Mouse (Mus musculus): ENCODE results near the gene Pcca. TPM values are rescaled to one million over a fixed set of nuclear protein-coding genes. Genes with fewer than 3 reads are reported as not detected.
"Not testable (repeated sequence)": the region's sequence is repeated elsewhere in the genome, so short reads cannot be mapped to it uniquely, and the experiment has no call there.

The Pcca gene
- total RNA-seq, 4 experiments from 2014 or later: 39.4 to 45.6 (median 43.6) TPM

DNA sequence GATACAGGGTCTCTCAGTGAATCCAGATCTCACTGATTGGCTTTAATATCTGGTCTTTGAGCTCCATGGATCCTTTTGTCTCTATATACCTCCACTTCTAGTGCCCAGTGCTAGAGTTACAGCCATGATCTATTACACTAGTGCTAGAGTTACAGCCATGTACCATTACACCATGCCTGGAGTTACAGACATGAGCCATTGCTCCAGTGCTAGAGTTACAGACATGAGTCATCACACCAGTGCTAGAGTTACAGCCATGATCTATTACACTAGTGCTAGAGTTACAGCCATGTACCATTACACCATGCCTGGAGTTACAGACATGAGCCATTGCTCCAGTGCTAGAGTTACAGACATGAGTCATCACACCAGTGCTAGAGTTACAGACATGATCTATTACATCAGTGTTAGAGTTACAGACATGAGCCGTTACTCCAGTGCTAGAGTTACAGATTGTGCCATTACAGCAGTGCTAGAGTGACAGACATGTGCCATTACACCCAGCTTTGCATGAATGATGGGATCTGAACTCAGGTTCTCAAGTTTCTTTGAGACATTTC is 26.8 kb downstream of the Pcca start:
- not testable (repeated sequence) for DNase-seq (ENCODE audit: low spot score in 2 of 2)

DNA sequence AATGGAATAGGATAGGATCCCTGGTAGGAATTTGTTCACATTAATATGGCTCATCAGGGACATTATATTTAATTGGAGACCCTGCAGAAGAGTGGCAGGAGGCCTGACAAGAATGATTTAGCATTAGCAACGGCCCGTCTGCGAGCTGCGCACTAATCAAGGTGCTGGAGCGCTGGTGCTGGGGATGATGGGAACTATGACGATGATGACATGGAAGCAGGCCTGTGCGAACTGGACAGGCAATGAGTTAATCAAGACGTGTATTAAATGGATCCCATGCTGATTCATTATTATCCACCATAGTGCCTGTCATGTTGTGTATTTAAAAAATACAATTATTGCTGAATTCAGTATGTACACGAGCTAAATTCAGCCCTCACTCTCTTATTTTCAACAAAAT is 36.7 kb downstream of the Pcca start:
- DNase-seq (ENCODE audit: low spot score in 2 of 2): no peak

DNA sequence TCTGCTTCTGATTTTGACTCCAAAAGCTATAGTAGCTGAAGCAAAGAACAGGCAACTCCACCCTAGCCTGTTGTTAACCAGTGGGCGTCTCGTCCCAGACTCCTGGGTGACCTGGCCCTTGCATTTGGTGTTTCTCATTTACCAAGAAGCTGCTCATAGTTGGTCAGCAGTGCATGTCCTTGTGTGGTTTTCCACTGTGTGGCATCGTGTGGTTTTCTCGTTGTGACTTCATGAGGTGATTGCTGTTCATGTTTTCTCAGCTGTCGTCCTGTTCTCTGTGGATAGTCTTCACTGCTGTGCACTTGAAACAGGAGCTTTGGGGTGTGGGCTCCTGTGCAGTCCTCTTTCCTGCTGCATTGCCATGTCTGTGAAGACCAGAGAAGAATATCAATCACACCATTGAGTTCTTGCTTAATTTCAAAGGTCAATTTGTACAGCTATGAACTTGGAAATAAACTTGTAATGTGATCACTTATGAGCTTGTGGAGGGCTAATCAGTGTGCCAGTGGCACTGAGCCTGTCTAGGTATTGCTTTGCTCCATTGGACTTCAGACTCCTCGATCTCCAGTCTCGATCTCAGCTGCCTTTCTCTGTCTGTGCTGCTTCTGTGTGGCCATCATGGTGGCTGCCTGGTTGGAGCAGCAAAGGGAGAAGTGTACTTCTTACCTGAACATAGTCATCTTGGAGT is 40.1 kb downstream of the Pcca start:
- no peak for DNase-seq (ENCODE audit: low spot score in 2 of 2)

DNA sequence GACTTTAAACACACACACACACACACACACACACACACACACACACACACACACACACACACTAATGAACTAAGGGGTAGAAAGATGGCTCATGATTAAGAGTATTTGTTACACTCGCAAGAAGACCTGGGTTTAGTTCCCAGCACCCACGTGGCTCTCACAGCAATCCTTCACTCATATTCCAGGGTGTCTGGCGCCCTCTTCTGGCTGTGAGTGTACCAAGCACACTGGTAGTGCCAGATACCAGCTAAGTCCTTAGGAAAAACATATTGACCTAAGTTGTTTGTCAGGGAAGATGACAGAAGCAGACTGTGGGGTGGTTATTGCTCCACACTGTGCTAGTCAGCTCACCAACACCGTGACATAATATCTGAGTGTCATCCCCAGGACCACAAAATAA is 43.7 kb downstream of the Pcca start:
- no peak for DNase-seq (ENCODE audit: low spot score in 2 of 2)

DNA sequence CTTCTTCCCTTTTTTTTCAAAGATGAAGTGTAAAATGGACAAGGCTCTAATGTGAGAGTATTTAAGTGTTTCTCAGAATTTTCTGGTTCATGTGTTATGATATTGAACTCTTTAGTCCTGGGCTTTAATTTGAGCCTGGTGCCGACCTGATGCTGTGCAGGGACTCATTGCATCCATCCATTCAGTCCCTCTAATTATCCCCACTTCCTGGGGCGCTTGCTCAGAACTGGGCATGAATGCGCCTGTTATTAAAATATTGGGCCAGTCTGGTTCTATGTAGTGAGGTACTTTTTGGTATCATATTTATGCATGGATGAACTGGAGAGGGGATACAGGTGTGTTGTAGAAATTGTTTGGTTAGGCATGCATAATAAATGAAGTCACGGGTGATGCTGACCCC is 47.9 kb downstream of the Pcca start:
- no peak for DNase-seq (ENCODE audit: low spot score in 2 of 2)

DNA sequence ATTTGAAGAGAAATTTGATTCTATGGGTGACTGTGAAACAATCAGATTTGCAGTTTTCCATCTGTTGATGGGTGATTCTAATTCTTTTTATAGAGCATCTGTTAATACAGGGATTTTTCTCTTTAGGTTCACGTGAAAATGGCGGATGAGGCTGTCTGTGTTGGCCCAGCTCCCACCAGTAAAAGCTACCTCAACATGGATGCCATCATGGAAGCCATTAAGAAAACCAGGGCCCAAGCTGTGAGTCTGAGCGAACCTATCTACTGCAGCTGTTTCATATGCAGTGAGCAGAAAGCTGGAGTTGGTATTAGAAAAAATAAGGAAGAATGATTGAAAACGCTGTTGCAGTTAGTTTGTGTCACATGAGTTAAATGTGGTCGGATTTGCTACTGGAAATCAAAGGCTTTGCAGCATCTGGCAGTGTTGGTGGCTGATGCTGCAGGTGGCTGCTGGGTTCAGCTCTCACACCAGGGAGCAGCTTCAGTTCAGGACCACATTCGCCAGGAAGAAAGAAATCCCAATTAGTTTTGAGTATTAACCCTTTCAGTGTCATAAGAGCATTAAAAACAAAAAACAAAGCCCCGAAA is 48.5 kb downstream of the Pcca start:
- DNase-seq (ENCODE audit: low spot score in 2 of 2): no peak

DNA sequence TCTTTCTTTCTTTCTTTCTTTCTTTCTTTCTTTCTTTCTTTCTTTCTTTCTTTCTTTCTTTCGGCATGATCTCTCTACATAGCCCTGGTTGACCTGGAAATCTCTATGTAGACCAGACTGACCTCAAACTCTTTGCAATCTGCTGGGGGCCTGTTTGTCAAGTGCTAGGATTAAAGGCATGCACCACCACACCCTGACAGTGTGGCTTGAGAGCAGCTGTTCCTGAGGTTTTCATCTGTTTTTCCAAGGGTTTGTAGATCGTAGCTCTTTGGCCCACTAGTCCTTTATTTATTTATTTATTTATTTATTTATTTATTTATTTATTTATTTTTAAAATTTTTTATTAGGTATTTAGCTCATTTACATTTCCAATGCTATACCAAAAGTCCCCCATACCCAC is 50.0 kb downstream of the Pcca start:
- DNase-seq (ENCODE audit: low spot score in 2 of 2): not testable (repeated sequence)

DNA sequence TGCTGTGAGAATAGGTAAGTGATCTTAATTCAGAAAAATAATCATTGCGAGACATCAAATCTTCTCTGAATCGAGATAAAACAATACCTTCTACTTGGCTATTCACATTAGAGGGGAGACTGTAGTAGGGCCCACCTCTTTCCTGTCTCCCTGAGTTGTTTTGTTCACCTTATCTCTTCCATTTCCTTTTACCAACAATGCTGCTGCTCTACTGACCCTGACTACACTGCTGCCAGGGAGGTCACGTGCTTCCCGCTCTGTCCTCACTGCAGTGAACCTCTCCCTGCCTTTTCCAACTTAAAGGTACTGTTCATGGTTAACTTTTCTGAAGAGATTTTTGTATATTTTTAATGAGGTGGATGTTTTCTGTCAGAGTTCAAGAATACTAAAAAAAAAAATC is 52.8 kb downstream of the Pcca start:
- DNase-seq (ENCODE audit: low spot score in 2 of 2): no peak

DNA sequence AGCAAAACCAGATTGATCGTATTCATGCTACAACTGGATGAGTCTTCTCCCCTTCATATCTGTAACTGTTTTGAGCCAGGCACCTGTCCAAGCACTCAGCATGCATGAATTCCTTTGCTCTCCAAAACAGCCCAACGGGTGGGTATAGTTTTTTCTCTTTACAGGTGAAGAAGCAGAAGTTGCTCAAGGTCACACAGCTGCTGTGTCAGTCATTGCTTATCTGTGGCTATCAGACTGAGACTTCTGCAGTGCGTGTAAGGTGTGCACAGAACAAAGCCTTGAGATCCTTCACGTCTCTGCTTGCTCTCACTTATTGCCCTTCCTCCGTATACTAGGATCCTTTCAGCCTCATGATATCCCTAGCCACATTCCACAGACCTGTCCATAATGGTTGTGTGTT is 63.4 kb downstream of the Pcca start:
- DNase-seq (ENCODE audit: low spot score in 2 of 2): no peak

DNA sequence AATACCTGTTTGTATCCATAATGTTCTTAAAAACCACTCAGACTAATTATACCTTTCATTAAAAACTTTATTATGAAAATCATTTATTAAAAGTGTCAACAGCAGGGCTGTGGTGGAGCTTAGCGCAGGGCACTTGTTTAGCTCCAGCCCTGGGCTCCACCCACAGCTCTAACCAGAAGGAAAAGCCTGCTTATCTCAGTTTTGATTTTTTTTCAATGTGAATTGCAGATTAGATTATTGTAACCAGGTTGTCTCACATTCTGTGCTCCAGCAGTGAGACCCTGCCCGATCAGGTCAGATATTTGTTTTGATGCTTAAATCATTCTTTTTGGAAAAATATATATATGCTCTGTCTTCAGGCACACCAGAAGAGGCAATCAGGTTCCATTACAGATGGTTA is 64.7 kb downstream of the Pcca start:
- no peak for DNase-seq (ENCODE audit: low spot score in 2 of 2)

DNA sequence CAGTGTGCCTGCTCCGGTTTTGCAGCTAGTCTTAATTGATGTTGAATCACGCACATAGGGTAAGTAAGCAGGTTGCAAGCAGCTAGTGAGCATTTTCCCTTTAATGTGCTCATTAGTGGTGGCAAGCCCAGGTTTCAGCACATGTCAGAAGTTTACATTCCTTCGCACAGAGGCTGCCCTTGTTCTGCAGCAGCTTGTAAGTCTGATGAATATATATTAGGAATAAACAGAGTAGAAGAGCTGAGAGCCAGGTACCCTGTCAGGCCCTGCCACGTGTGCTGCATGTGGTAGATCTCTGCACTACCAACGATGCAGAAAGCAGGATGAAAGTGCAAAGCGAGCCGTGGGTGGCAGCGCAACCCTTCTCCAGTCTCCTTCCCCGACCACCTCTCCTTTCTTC is 65.7 kb downstream of the Pcca start:
- no peak for DNase-seq (ENCODE audit: low spot score in 2 of 2)

DNA sequence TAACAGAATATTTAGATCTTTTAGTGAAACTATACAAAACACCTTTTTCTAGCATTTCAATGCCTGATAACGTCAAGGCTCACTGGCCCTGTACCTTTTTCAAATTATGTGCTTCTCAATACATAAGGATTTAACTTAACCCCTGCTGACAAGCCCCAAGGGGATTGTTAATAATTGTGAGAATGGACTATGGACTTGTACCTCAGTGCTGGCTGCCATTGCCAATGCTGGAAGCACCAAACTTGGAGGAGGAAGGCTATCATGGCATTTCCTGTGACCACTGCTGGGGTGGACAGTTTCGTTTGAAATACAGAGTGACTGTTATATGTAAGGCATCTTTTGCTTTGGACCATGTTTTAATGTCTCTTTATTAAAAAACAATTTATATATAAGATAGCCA is 68.6 kb downstream of the Pcca start:
- DNase-seq (ENCODE audit: low spot score in 2 of 2): no peak

DNA sequence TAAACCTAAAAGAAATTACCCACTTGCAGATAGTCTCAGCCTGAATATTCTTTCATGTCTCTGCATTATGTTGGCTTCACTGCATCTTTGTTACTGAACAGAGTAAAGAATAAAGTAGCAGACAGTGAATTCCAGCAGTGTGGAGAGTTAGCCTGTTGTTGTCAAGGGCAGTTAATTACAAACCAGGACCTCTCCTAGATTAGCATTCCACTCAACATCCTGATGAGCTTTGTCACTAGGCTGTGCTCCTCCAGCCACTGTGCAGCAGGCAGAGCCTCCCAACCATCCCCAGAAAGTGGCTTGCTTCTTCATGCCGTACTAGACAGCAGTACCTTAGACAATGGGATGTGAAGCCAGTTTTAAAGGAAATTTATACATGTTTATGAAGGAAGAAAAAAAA is 72.4 kb downstream of the Pcca start:
- DNase-seq (ENCODE audit: low spot score in 2 of 2): no peak

DNA sequence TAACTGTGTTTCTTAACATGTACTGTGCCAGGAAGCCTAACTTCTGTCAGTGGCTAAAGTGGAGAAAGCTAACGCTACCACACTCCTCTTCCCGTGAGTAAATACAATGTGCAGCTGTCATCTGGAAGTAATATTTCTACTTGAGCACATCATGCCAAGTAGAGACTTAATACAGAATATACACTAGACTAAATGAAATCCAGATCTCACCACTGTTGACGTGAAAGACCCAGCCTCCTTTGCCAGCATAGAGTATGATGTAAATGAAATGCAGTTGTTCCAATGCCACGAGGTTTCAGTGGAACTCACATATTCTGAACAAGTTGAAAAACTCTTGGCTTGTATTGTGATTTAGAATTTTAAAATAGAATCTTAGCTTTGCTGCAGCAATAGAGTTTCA is 73.3 kb downstream of the Pcca start:
- DNase-seq (ENCODE audit: low spot score in 2 of 2): no peak

DNA sequence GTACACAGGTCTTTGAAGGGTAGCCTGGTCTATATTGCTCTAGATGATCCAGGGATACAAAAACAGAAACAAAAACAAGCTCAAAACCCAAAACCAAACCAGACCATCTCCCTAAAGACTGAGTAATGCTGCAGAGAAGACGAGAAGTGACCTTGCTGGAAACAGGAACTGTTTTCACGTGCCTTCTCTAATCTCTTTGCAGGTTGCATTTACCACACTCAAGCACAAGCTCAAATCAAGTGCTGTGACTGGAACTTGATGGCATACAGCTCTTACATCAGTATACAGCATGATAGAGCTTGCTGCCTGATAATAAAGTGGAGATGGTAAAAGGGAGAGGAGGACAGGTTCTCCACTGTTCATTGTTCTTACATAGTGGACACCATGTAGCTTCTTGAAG is 74.2 kb downstream of the Pcca start:
- DNase-seq (ENCODE audit: low spot score in 2 of 2): no peak

DNA sequence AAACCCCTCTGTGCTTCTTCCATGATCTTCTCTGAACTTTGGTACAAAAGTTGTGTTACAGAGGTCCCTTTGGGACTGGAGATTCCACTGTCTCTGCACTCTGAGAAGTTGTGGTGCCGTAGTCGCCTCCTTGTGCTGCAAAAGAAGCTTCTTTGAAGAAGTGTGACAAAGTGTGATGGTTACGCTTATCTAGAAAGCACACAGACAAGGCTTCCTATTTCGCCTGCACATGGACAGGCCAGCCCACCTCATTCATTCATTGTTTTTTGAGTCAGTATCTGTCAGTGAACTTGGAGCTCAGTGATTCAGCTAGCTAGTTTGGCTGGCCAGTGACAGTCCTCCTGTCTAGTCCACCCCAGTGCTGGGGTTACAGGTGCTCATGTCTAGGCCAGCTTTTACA is 76.9 kb downstream of the Pcca start:
- no peak for DNase-seq (ENCODE audit: low spot score in 2 of 2)

DNA sequence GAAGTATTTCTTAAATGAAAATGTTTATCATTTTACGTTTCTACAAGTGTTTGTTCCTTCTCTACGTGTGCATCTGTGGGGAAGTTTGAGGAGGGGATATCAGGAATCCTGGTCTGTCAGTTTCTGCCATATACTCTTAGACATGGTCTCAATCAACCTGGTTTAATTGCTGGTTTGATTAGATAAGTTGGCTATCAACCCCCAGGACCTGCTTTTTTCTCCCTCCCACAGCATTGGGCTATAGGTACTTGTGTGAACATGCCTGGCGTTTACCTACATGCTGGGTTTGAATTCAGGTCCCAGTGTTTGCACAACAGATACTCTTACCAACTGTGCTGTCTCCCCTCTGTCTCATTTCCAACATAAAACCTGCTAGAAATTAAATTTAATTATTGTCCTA is 78.2 kb downstream of the Pcca start:
- no peak for DNase-seq (ENCODE audit: low spot score in 2 of 2)

DNA sequence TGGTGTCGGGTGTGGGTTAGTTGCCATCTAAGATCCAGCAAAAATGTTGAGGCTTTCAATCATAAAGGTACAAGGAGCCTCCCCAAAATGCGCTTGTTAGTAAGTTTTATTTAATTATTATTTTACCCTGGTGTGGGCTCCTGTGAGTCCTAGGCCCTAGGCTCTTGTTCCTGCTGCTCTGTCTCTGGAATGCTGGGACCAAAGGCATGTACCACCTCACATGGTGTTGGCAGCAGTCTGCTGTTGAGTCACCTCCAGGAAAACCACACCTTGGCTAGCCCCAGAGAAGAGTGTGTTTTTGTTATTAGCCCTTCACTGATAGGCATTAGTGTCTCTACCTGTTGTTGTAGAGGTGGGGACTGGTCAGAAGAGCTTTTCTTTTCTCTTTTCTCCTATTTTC is 83.5 kb downstream of the Pcca start:
- DNase-seq (ENCODE audit: low spot score in 2 of 2): no peak

DNA sequence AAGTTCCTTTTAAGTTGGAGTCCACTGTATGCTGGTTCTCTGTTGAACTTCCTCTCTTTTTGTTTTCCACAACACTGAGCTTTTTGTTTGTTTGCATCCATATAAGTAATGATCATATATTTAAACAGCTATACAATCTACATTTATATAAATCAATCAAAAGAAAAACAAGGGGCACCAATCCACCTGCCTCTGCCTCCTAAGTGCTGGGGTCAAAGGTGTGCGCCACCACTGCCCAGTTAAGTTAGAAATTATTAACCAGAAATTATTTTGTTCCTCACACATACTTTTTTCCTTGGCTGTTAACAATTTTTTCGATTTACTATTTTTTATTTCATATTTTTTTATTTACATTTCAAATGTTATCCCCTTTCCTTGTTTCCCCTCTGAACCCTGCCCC is 99.3 kb downstream of the Pcca start:
- DNase-seq (ENCODE audit: low spot score in 2 of 2): no peak

DNA sequence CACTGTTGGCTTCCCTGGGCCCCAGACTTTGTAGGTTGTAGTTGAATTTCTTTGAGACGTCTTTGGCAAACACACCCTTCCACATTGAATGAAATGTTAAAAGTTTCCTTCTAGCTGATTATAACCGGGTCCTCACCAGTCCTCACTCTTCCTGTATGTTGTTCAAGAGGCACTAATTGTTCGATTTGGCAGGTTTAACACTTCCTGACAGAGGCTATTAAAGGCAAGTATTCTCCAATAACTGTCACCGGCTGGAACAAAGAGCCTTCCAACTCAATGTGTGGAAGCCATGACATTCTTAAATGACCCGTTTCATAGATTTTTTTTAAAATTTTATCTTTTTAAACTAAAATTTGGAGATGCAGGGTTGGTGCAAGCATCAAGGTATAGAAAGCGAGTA is 102.5 kb downstream of the Pcca start:
- DNase-seq (ENCODE audit: low spot score in 2 of 2): no peak

DNA sequence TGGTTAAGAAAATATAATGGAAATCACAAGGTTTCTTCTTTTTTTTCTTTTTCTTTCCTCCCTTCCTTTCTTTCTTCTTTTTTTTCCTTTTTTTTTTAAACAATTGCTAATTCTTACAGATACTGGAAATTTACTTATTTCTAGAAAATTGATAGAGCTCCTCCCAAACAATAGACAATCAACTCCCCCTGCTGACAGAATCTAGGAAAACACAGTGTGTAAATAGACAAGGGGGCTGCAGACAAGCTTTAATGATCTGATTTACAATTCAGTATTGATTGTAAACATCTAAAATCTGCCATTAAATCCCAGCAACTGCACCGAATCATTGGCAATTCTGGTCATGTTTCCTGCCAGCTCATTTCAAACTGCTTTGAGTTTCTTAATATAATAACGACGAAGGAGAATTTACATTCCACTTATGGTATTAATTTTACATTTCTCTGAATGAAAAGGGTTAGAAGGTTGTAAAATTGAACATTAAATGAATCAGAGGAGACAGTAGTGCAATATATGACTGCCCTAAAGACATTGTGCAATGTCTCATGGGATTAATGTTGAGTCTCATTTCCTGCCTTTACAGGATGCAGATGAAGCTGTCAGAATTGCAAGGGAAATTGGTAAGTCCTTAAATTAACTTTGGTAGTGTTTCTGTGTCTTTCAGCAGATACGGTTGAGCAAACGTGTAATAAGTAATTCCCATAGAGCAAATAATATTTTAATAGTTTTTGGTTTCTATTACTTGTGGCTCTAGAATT is 103.9 kb downstream of the Pcca start:
- no peak for DNase-seq (ENCODE audit: low spot score in 2 of 2)

DNA sequence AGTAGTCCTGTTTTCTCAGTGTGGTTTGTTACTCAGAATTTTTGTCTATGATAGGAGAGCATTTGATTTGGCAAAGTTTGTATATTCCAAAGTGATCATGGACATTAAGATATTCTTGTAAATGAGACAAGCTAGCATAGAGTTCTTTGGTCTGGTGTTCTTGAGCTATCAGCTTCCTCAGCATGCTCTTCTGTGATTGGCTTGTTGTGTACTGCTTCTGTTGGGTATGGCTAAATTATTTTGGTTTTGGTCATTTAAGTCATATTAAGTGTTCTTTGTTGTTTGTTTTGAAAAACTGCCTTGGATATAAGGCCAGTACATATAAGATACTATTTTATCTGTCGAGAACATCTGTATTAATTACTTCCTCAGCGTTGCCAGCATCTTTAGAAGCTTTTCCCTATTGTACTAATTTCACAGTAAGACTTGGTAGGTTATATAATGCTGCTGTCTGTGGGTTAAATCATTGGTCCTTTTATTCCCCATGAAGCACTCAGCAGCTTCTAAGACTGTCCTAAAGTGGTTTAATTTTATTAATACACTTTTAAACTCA is 105.1 kb downstream of the Pcca start:
- no peak for DNase-seq (ENCODE audit: low spot score in 2 of 2)

Data from gastrocnemius, adult 8-10 months (tissue).